Mouse (Mus musculus) ES-E14 (cell line): ENCODE measurements at regions not wholly inside any gene's neighbourhood (a gene's known extent, or its start where the extent isn't known, plus 50 kb on each side); places are given as distances from the start of the nearest gene placed in this dataset.

ENCODE experiments used
- CHD2 ChIP-seq: IDR thresholded peaks from 2 replicates; pipeline ENCODE4 v1.6.1; 2014; ENCODE audit warnings: mild to moderate bottlenecking, low read depth, low read length, inconsistent platforms
- HCFC1 ChIP-seq: IDR thresholded peaks from 2 replicates; pipeline ENCODE4 v1.6.1; 2012; ENCODE audit warnings: low read length, inconsistent platforms, borderline replicate concordance; ENCODE audit not compliant: insufficient read depth
- MAFK ChIP-seq: IDR thresholded peaks from 2 replicates; pipeline ENCODE4 v1.6.1; 2014; ENCODE audit warnings: mild to moderate bottlenecking, low read depth, low read length, inconsistent platforms; ENCODE audit not compliant: insufficient read depth
- ZC3H11A ChIP-seq: IDR thresholded peaks from 2 replicates; pipeline ENCODE4 v1.6.1; 2012; ENCODE audit warnings: low read depth, mild to moderate bottlenecking, inconsistent platforms, low read length, borderline replicate concordance
- ZNF384 ChIP-seq: IDR thresholded peaks from 2 replicates; pipeline ENCODE4 v1.6.1; 2012; ENCODE audit warnings: low read depth, low read length, inconsistent platforms

DNA sequence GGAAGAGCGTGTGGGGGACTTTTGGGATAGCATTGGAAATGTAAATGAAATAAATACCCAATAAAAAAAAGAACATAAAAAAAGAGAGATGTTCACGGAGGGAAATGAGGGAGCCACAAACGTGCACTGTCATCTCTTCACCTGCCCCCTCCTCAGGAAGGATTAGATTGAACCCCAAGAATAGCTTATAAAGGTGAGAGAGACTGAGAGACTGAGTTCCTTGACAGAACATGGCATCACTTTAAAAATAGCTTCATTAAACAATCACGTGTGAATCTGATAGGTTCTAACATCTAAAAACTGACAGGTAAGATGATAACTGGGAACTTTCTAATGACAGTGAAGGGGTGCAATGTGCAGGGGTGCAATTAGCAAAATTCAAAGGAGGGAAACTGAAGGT is 105.2 kb downstream of the Csl start:
- no peak for TF ChIP-seq CHD2
- no peak for TF ChIP-seq ZNF384
- TF ChIP-seq ZC3H11A: no peak
- no peak for TF ChIP-seq MAFK
- no peak for TF ChIP-seq HCFC1
